Mouse (Mus musculus) midbrain, embryonic 13.5 days (tissue): ENCODE measurements around the gene Prss57. TPM values are rescaled to one million over a fixed set of nuclear protein-coding genes. Genes with fewer than 3 reads are reported as not detected.
A peak's percentile ranks its signal among the peaks of the same experiment; 100 is the strongest.

ENCODE experiments used
- ATAC-seq: fragments of 200-750 bp; cut with Nextera tagmentation; 2 replicates; pipeline ENCODE4 v1.8.0; 2017; ENCODE audit warnings: mild to moderate bottlenecking, moderate TSS enrichment, moderate library complexity
- H3K27ac ChIP-seq: fragments of 300-500 bp; sonication (generic); 2 replicates; pipeline ENCODE4 v1.5.1; 2015; ENCODE audit warnings: inconsistent platforms, mild to moderate bottlenecking, moderate library complexity
- H3K27me3 ChIP-seq: fragments of 300-500 bp; sonication (generic); 2 replicates; pipeline ENCODE4 v1.6.1; 2015; ENCODE audit warnings: mild to moderate bottlenecking, inconsistent platforms
- H3K36me3 ChIP-seq: fragments of 300-500 bp; sonication (generic); 2 replicates; pipeline ENCODE4 v1.6.1; 2015; ENCODE audit warnings: mild to moderate bottlenecking, inconsistent platforms
- H3K4me1 ChIP-seq: fragments of 300-500 bp; sonication (generic); replicated peaks from 2 replicates; pipeline ENCODE4 v1.6.1; 2015; ENCODE audit warnings: inconsistent platforms
- H3K4me2 ChIP-seq: fragments of 300-500 bp; sonication (generic); replicated peaks from 2 replicates; pipeline ENCODE4 v1.6.1; 2015; ENCODE audit warnings: moderate library complexity, mild to moderate bottlenecking, inconsistent platforms
- H3K4me3 ChIP-seq: fragments of 300-500 bp; sonication (generic); replicated peaks from 2 replicates; pipeline ENCODE4 v1.5.1; 2015; ENCODE audit warnings: mild to moderate bottlenecking, inconsistent platforms
- H3K9ac ChIP-seq: fragments of 300-500 bp; sonication (generic); replicated peaks from 2 replicates; pipeline ENCODE4 v1.6.1; 2015; ENCODE audit warnings: mild to moderate bottlenecking, inconsistent platforms
- H3K9me3 ChIP-seq: fragments of 300-500 bp; sonication (generic); 2 replicates; pipeline ENCODE4 v1.6.1; 2016; ENCODE audit warnings: mild to moderate bottlenecking, inconsistent platforms
- WGBS: fragments of 180-500 bp; shearing (Covaris S2); methylation state at CpG from one replicate; pipeline ENCODE4 v1.1.7; 2015; 5-methylcytosine and 5-hydroxymethylcytosine counted together
- polyA plus RNA-seq: library from polyadenylated mRNA; unstranded; fragments of >200 nt; fragmentation: Nextera tagmentation; extraction: Ambion mirVana; gene quantifications from 2 replicates; pipeline ENCODE4 v1.2.1, GENCODE M21; 2015

Gene Prss57
- not detected in 2 replicates for polyA plus RNA-seq

GRCm38 (mm10) chr10:79790861-79791260 is at the start of gene Prss57:
TSS of gene Prss57 (minus strand) at chr10:79790961.
- ATAC-seq = no peak
- Histone ChIP-seq H3K9ac (no peak within 1 kb of the TSS), H3K9me3 (no peaks in the 10 kb centered on the region), H3K36me3 (no peaks in the 10 kb centered on the region), H3K27ac (no peak within 1 kb of the TSS), H3K4me2 (no peak within 1 kb of the TSS), H3K4me3 (no peak within 1 kb of the TSS), H3K27me3 (no peaks in the 10 kb centered on the region), H3K4me1 (peaks cover 19% of the 10 kb centered on the region)
- 89% methylated on average over 4 of the region's 4 CpGs for WGBS

- Histone ChIP-seq H3K9ac (0 out of 2 replicates have a peak overlapping the region, but pooled peaks have one; percentile 50), H3K9me3 (no peaks in the 10 kb centered on the region), H3K4me1 (peaks cover 26% of the 10 kb centered on the region), H3K36me3 (no peaks in the 10 kb centered on the region), H3K4me2 (no peak overlapping the region), H3K4me3 (no peak overlapping the region), H3K27ac (0 out of 2 replicates have a peak overlapping the region, but pooled peaks have one; percentile 52), H3K27me3 (no peaks in the 10 kb centered on the region)
- WGBS = 93% methylated on average over 3 of the region's 3 CpGs
- ATAC-seq = 0 out of 2 replicates have a peak, but pooled peaks have one; percentile 6
Measured at GRCm38 (mm10) chr10:79840091-79840490, 49.3 kb upstream of the Prss57 start.

- H3K4me1 ChIP-seq = peaks cover 19% of the 10 kb centered on the region
- no peak overlapping the region for H3K27ac ChIP-seq
- no peak overlapping the region for H3K4me3 ChIP-seq
- no peak for ATAC-seq
- no peak overlapping the region for H3K9ac ChIP-seq
- no peaks in the 10 kb centered on the region for H3K9me3 ChIP-seq
- no peaks in the 10 kb centered on the region for H3K36me3 ChIP-seq
- no peaks in the 10 kb centered on the region for H3K27me3 ChIP-seq
- H3K4me2 ChIP-seq = no peak overlapping the region
- WGBS = 71% methylated on average over 2 of the region's 2 CpGs
Measured at GRCm38 (mm10) chr10:79838151-79838550, 47.4 kb upstream of the Prss57 start.

- H3K4me1 ChIP-seq = peaks cover 14% of the 10 kb centered on the region
- no peaks in the 10 kb centered on the region for H3K9me3 ChIP-seq
- H3K4me2 ChIP-seq = no peak overlapping the region
- no peaks in the 10 kb centered on the region for H3K27me3 ChIP-seq
- ATAC-seq = no peak
- H3K9ac ChIP-seq = no peak overlapping the region
- H3K4me3 ChIP-seq = no peak overlapping the region
- no peaks in the 10 kb centered on the region for H3K36me3 ChIP-seq
- no peak overlapping the region for H3K27ac ChIP-seq
- WGBS = 99% methylated on average over 3 of the region's 3 CpGs
Measured at GRCm38 (mm10) chr10:79836918-79837317, 46.2 kb upstream of the Prss57 start.

- Histone ChIP-seq H3K36me3 (no peaks in the 10 kb centered on the region), H3K27ac (no peak overlapping the region), H3K9ac (no peak overlapping the region), H3K27me3 (no peaks in the 10 kb centered on the region), H3K4me1 (no peaks in the 10 kb centered on the region), H3K4me2 (no peak overlapping the region), H3K4me3 (no peak overlapping the region), H3K9me3 (no peaks in the 10 kb centered on the region)
- ATAC-seq = peak; percentile 76
- WGBS = 29% methylated on average over 9 of the region's 9 CpGs
Measured at GRCm38 (mm10) chr10:79834769-79835398, 44.1 kb upstream of the Prss57 start.

- H3K4me2 ChIP-seq = no peak overlapping the region
- H3K9ac ChIP-seq = no peak overlapping the region
- no peak overlapping the region for H3K4me3 ChIP-seq
- no peaks in the 10 kb centered on the region for H3K4me1 ChIP-seq
- no peaks in the 10 kb centered on the region for H3K9me3 ChIP-seq
- H3K27me3 ChIP-seq = no peaks in the 10 kb centered on the region
- no peaks in the 10 kb centered on the region for H3K36me3 ChIP-seq
- 76% methylated on average over 9 of the region's 9 CpGs for WGBS
- H3K27ac ChIP-seq = no peak overlapping the region
- no peak for ATAC-seq
Measured at GRCm38 (mm10) chr10:79832786-79833181, 42.0 kb upstream of the Prss57 start.

GRCm38 (mm10) chr10:79832026-79832785 is 41.4 kb upstream of the Prss57 start:
- Histone ChIP-seq H3K9ac (0 out of 2 replicates have a peak overlapping the region, but pooled peaks have one; percentile 19), H3K27ac (no peak overlapping the region), H3K4me2 (no peak overlapping the region), H3K9me3 (no peaks in the 10 kb centered on the region), H3K36me3 (no peaks in the 10 kb centered on the region), H3K27me3 (no peaks in the 10 kb centered on the region), H3K4me3 (no peak overlapping the region), H3K4me1 (no peaks in the 10 kb centered on the region)
- no peak for ATAC-seq
- WGBS = 86% methylated on average over 7 of the region's 7 CpGs

- no peak for ATAC-seq
- WGBS = 85% methylated on average over 3 of the region's 3 CpGs
- H3K9ac ChIP-seq = no peak overlapping the region
Measured at GRCm38 (mm10) chr10:79831583-79831982, 40.8 kb upstream of the Prss57 start.

GRCm38 (mm10) chr10:79824413-79824812 is 33.7 kb upstream of the Prss57 start:
- H3K27ac ChIP-seq = no peak overlapping the region
- no peak overlapping the region; the same call in 1 of the 2 replicates for H3K9ac ChIP-seq
- no peak overlapping the region for H3K4me2 ChIP-seq
- H3K27me3 ChIP-seq = no peaks in the 10 kb centered on the region
- no peaks in the 10 kb centered on the region for H3K9me3 ChIP-seq
- H3K4me1 ChIP-seq = peaks cover 10% of the 10 kb centered on the region
- peaks cover 25% of the 10 kb centered on the region for H3K36me3 ChIP-seq
- ATAC-seq = no peak
- 76% methylated on average over 6 of the region's 6 CpGs for WGBS
- no peak overlapping the region for H3K4me3 ChIP-seq

More at GRCm38 (mm10) chr10:79831583-79831982, 40.8 kb upstream of the Prss57 start:
- no peaks in the 10 kb centered on the region for H3K36me3 ChIP-seq
- no peak overlapping the region for H3K27ac ChIP-seq
- no peaks in the 10 kb centered on the region for H3K9me3 ChIP-seq
- no peak overlapping the region for H3K4me2 ChIP-seq
- no peaks in the 10 kb centered on the region for H3K27me3 ChIP-seq
- no peaks in the 10 kb centered on the region for H3K4me1 ChIP-seq
- H3K4me3 ChIP-seq = no peak overlapping the region

GRCm38 (mm10) chr10:79823011-79823410 is 32.2 kb upstream of the Prss57 start:
- Histone ChIP-seq H3K4me2 (no peak overlapping the region), H3K9me3 (no peaks in the 10 kb centered on the region), H3K9ac (no peak overlapping the region), H3K4me3 (no peak overlapping the region), H3K36me3 (peaks cover 39% of the 10 kb centered on the region), H3K27me3 (no peaks in the 10 kb centered on the region), H3K27ac (no peak overlapping the region), H3K4me1 (peaks cover 14% of the 10 kb centered on the region)
- ATAC-seq = no peak
- 77% methylated on average over 6 of the region's 6 CpGs for WGBS

GRCm38 (mm10) chr10:79822372-79822771 is 31.6 kb upstream of the Prss57 start:
- H3K27me3 ChIP-seq = no peaks in the 10 kb centered on the region
- H3K4me3 ChIP-seq = no peak overlapping the region
- H3K4me1 ChIP-seq = peaks cover 14% of the 10 kb centered on the region
- 0 out of 2 replicates have a peak overlapping the region, but pooled peaks have one; percentile 8 for H3K9ac ChIP-seq
- 33% methylated on average over 17 of the region's 17 CpGs for WGBS
- H3K36me3 ChIP-seq = peaks cover 41% of the 10 kb centered on the region
- H3K4me2 ChIP-seq = 0 out of 2 replicates have a peak overlapping the region, but pooled peaks have one; percentile 1
- no peaks in the 10 kb centered on the region for H3K9me3 ChIP-seq
- no peak overlapping the region for H3K27ac ChIP-seq
- ATAC-seq = 0 out of 2 replicates have a peak, but pooled peaks have one; percentile 22

- Histone ChIP-seq H3K27ac (no peak overlapping the region), H3K4me2 (no peak overlapping the region)
- 90% methylated on average over 12 of the region's 12 CpGs for WGBS
Measured at GRCm38 (mm10) chr10:79821731-79822130, 31.0 kb upstream of the Prss57 start.

More at GRCm38 (mm10) chr10:79821731-79822130, 31.0 kb upstream of the Prss57 start:
- ATAC-seq = no peak
- Histone ChIP-seq H3K9ac (0 out of 2 replicates have a peak overlapping the region, but pooled peaks have one; percentile 8), H3K36me3 (peaks cover 48% of the 10 kb centered on the region), H3K9me3 (no peaks in the 10 kb centered on the region), H3K4me1 (peaks cover 14% of the 10 kb centered on the region), H3K27me3 (no peaks in the 10 kb centered on the region), H3K4me3 (no peak overlapping the region)
